ENCODE assay signal across 8 mouse cellular contexts in genomic region chr17:33916294-33916693, GRCm38 (mm10). TPM values are rescaled to one million over a fixed set of nuclear protein-coding genes. Genes with fewer than 3 reads are reported as not detected.
DNase-seq lines count a peak whose midpoint lies in the region; ATAC-seq and TF ChIP-seq lines count a peak whose summit lies in the region.

No protein-coding gene starts in this region.

- intact Hi-C loops in gastrocnemius, postnatal 36 days (cut with DNase I), result no loop called here

- under 1% methylated on average over 19 of the region's 20 CpGs for WGBS in forebrain, embryonic 15.5 days
- 2% methylated on average over 18 of the region's 20 CpGs for whole genome bisulfite sequencing in liver, embryonic 11.5 days
- under 1% methylated on average over 14 of the region's 20 CpGs for WGBS in stomach, embryonic 16.5 days

- H3K9me3 ChIP-seq in ES-Bruce4 (replicated peaks; ENCODE audit: control insufficient read depth, insufficient read depth, low read length, poor library complexity, severe bottlenecking), result no peaks in the 10 kb centered on the region
- no peaks in the 10 kb centered on the region for H3K9me3 ChIP-seq in forebrain, embryonic 15.5 days
- H3K9me3 ChIP-seq in liver, embryonic 11.5 days (ENCODE audit: control insufficient read depth, low read length), result 0 out of 2 replicates have a peak, but pooled peaks cover 2% of the 10 kb centered on the region
- H3K9me3 ChIP-seq in stomach, embryonic 16.5 days (replicated peaks; ENCODE audit: control insufficient read depth, low read length), result no peaks in the 10 kb centered on the region

- no peak for TF ChIP-seq CTCF in ES-Bruce4 (IDR thresholded peaks at IDR 0.05; ENCODE audit: low read depth, low read length)

- peak overlapping the region; percentile 85 for H3K4me3 ChIP-seq in ES-Bruce4 (ENCODE audit: low read depth, low read length)
- peak overlapping the region; percentile 59 for H3K4me3 ChIP-seq in forebrain, embryonic 15.5 days
- peak overlapping the region; percentile 66 for H3K4me3 ChIP-seq in liver, embryonic 11.5 days (ENCODE audit: low read depth, low read length)
- H3K4me3 ChIP-seq in stomach, embryonic 16.5 days (replicated peaks; ENCODE audit: low read length), result peak overlapping the region; percentile 64

- ATAC-seq in forebrain, embryonic 15.5 days (replicated peaks), result peak; percentile 36
- ATAC-seq in liver, embryonic 11.5 days (replicated peaks; ENCODE audit: low FRiP score), result 0 out of 2 replicates have a peak, but pooled peaks have one; percentile 3
- peak; percentile 9 for ATAC-seq in stomach, embryonic 16.5 days (ENCODE audit: insufficient read depth, low FRiP score)

- H3K36me3 ChIP-seq in ES-Bruce4 (ENCODE audit: control insufficient read depth, insufficient read depth, low read length, poor library complexity, severe bottlenecking), result peaks cover 22% of the 10 kb centered on the region
- H3K36me3 ChIP-seq in forebrain, embryonic 15.5 days, result peaks cover 36% of the 10 kb centered on the region
- H3K36me3 ChIP-seq in liver, embryonic 11.5 days (ENCODE audit: control insufficient read depth, insufficient read depth, low read length), result peaks cover 46% of the 10 kb centered on the region
- peaks cover 27% of the 10 kb centered on the region for H3K36me3 ChIP-seq in stomach, embryonic 16.5 days (ENCODE audit: control insufficient read depth, insufficient read depth, low read length)

- no peaks in the 10 kb centered on the region for H3K27me3 ChIP-seq in ES-Bruce4 (ENCODE audit: control insufficient read depth, insufficient read depth, low read length, poor library complexity, severe bottlenecking)
- H3K27me3 ChIP-seq in forebrain, embryonic 15.5 days, result no peaks in the 10 kb centered on the region
- no peaks in the 10 kb centered on the region for H3K27me3 ChIP-seq in liver, embryonic 11.5 days (replicated peaks; ENCODE audit: control insufficient read depth, insufficient read depth, low read length)
- H3K27me3 ChIP-seq in stomach, embryonic 16.5 days (ENCODE audit: control insufficient read depth, insufficient read depth, low read length), result no peaks in the 10 kb centered on the region

- peak overlapping the region; percentile 82 for H3K9ac ChIP-seq in ES-Bruce4 (ENCODE audit: low read depth, poor library complexity, severe bottlenecking)
- H3K9ac ChIP-seq in forebrain, embryonic 15.5 days (replicated peaks), result peak overlapping the region; percentile 51
- H3K9ac ChIP-seq in liver, embryonic 11.5 days (ENCODE audit: low read depth, low read length), result peak overlapping the region; percentile 60
- peak overlapping the region; percentile 76 for H3K9ac ChIP-seq in stomach, embryonic 16.5 days (ENCODE audit: low read length)

- no peak for TF ChIP-seq POLR2A in ES-Bruce4 (IDR thresholded peaks at IDR 0.05; ENCODE audit: insufficient read depth, low read length)

- DNase-seq in gastrocnemius, adult 18-20 months (ENCODE audit: low spot score), result peak; percentile 49
- no peak for DNase-seq in gastrocnemius, postnatal 36 days
- DNase-seq in liver, embryonic 11.5 days (ENCODE audit: low spot score), result no peak
- no peak for DNase-seq in layer of hippocampus, postnatal 14 days (ENCODE audit: low spot score in 2 of 2)
- DNase-seq in ovary, postnatal 14 days (ENCODE audit: low spot score), result no peak

- H3K4me2 ChIP-seq in forebrain, embryonic 15.5 days (replicated peaks), result peak overlapping the region; percentile 73
- H3K4me2 ChIP-seq in liver, embryonic 11.5 days, result peak overlapping the region; percentile 76
- H3K4me2 ChIP-seq in stomach, embryonic 16.5 days (ENCODE audit: low read depth, low read length), result peak overlapping the region; percentile 73

- H3K4me1 ChIP-seq in ES-Bruce4 (ENCODE audit: control insufficient read depth, insufficient read depth, low read length), result peaks cover 1% of the 10 kb centered on the region
- peaks cover 50% of the 10 kb centered on the region for H3K4me1 ChIP-seq in forebrain, embryonic 15.5 days
- H3K4me1 ChIP-seq in liver, embryonic 11.5 days (replicated peaks; ENCODE audit: control insufficient read depth, insufficient read depth, low read length), result peaks cover 32% of the 10 kb centered on the region
- H3K4me1 ChIP-seq in stomach, embryonic 16.5 days (ENCODE audit: control insufficient read depth, insufficient read depth, low read length), result peaks cover 23% of the 10 kb centered on the region

- no peak for TF ChIP-seq EP300 in ES-Bruce4 (IDR thresholded peaks at IDR 0.05; ENCODE audit: insufficient read depth, low read depth, low read length)

- H3K27ac ChIP-seq in ES-Bruce4 (ENCODE audit: insufficient read depth, low read length), result no peak overlapping the region
- peak overlapping the region; percentile 86 for H3K27ac ChIP-seq in forebrain, embryonic 15.5 days (replicated peaks)
- H3K27ac ChIP-seq in liver, embryonic 11.5 days (ENCODE audit: low read depth, low read length), result peak overlapping the region; percentile 78
- peak overlapping the region; percentile 83 for H3K27ac ChIP-seq in stomach, embryonic 16.5 days (ENCODE audit: low read length)

RNA-seq across cellular contexts. Expression of gene Zbtb22, which starts 0.6 kb away (rescaled TPM):
- total RNA-seq in gastrocnemius, adult 18-20 months (2021), result 10 to 100 TPM; 14.2 to 16.4 TPM
- total RNA-seq in gastrocnemius, postnatal 36 days (2021), result 10 to 100 TPM; 12.6 to 16.6 TPM
- polyA plus RNA-seq in ES-Bruce4 (2011; ENCODE audit: insufficient read depth, insufficient read length, low read depth, missing spikeins), result 14.8 and 20.7 TPM in 2 replicates
- polyA plus RNA-seq in forebrain, embryonic 15.5 days (2015; fragmentation: Nextera tagmentation; extraction: Ambion mirVana), result 18.7 and 19.5 TPM in 2 replicates
- polyA plus RNA-seq in liver, embryonic 11.5 days (2014; fragmentation: Nextera tagmentation; extraction: Ambion mirVana), result 12.4 and 13.0 TPM in 2 replicates
- 11.4 and 12.5 TPM in 2 replicates for polyA plus RNA-seq in stomach, embryonic 16.5 days (2015; fragmentation: Nextera tagmentation; extraction: Ambion mirVana)
- total RNA-seq in layer of hippocampus, postnatal 14 days (2021), result 10 to 100 TPM; 30.5 to 34.0 TPM

RNA-seq across cellular contexts. Expression of gene Tapbp, which starts 0.6 kb away (rescaled TPM):
- total RNA-seq in gastrocnemius, adult 18-20 months (2021), result 10 to 100 TPM; 30.2 to 31.7 TPM
- 10 to 100 TPM; 31.8 to 34.7 TPM for total RNA-seq in gastrocnemius, postnatal 36 days (2021)
- polyA plus RNA-seq in ES-Bruce4 (2011; ENCODE audit: insufficient read depth, insufficient read length, low read depth, missing spikeins), result 81.0 and 97.3 TPM in 2 replicates
- 18.2 and 18.4 TPM in 2 replicates for polyA plus RNA-seq in forebrain, embryonic 15.5 days (2015; fragmentation: Nextera tagmentation; extraction: Ambion mirVana)
- 28.1 and 29.1 TPM in 2 replicates for polyA plus RNA-seq in liver, embryonic 11.5 days (2014; fragmentation: Nextera tagmentation; extraction: Ambion mirVana)
- polyA plus RNA-seq in stomach, embryonic 16.5 days (2015; fragmentation: Nextera tagmentation; extraction: Ambion mirVana), result 58.4 and 68.7 TPM in 2 replicates
- 10 to 100 TPM; 27.4 to 34.4 TPM for total RNA-seq in layer of hippocampus, postnatal 14 days (2021)

RNA-seq across cellular contexts. Expression of gene Daxx, which starts 7.1 kb away (rescaled TPM):
- total RNA-seq in gastrocnemius, adult 18-20 months (2021), result 10 to 100 TPM; 12.0 to 13.7 TPM
- 10 to 100 TPM in 1 of 2 experiments, 1 to 10 TPM in 1; 9.3 to 11.3 TPM for total RNA-seq in gastrocnemius, postnatal 36 days (2021)
- polyA plus RNA-seq in ES-Bruce4 (2011; ENCODE audit: insufficient read depth, insufficient read length, low read depth, missing spikeins), result 40.2 and 42.3 TPM in 2 replicates
- polyA plus RNA-seq in forebrain, embryonic 15.5 days (2015; fragmentation: Nextera tagmentation; extraction: Ambion mirVana), result 61.5 and 63.5 TPM in 2 replicates
- 46.9 and 52.9 TPM in 2 replicates for polyA plus RNA-seq in liver, embryonic 11.5 days (2014; fragmentation: Nextera tagmentation; extraction: Ambion mirVana)
- 40.9 and 44.4 TPM in 2 replicates for polyA plus RNA-seq in stomach, embryonic 16.5 days (2015; fragmentation: Nextera tagmentation; extraction: Ambion mirVana)
- total RNA-seq in layer of hippocampus, postnatal 14 days (2021), result 10 to 100 TPM; 28.0 to 28.6 TPM

RNA-seq across cellular contexts. Expression of gene Platr17, which starts 11.4 kb away (rescaled TPM):
- not detected for total RNA-seq in gastrocnemius, adult 18-20 months (2021)
- total RNA-seq in gastrocnemius, postnatal 36 days (2021), result not detected
- 16.7 and 19.1 TPM in 2 replicates for polyA plus RNA-seq in ES-Bruce4 (2011; ENCODE audit: insufficient read depth, insufficient read length, low read depth, missing spikeins)
- polyA plus RNA-seq in forebrain, embryonic 15.5 days (2015; fragmentation: Nextera tagmentation; extraction: Ambion mirVana), result 0.32 and 0.80 TPM in 2 replicates
- polyA plus RNA-seq in liver, embryonic 11.5 days (2014; fragmentation: Nextera tagmentation; extraction: Ambion mirVana), result 1.8 and 2.2 TPM in 2 replicates
- 0.39 and 0.40 TPM in 2 replicates for polyA plus RNA-seq in stomach, embryonic 16.5 days (2015; fragmentation: Nextera tagmentation; extraction: Ambion mirVana)
- total RNA-seq in layer of hippocampus, postnatal 14 days (2021), result under 1 TPM in 1 of 2 experiments, not detected in 1; 0.50 TPM

RNA-seq across cellular contexts. Expression of gene Rgl2, which starts 13.0 kb away (rescaled TPM):
- 10 to 100 TPM; 26.4 to 31.9 TPM for total RNA-seq in gastrocnemius, adult 18-20 months (2021)
- total RNA-seq in gastrocnemius, postnatal 36 days (2021), result 10 to 100 TPM; 26.5 to 28.3 TPM
- polyA plus RNA-seq in ES-Bruce4 (2011; ENCODE audit: insufficient read depth, insufficient read length, low read depth, missing spikeins), result 34.7 and 37.5 TPM in 2 replicates
- 46.6 and 47.2 TPM in 2 replicates for polyA plus RNA-seq in forebrain, embryonic 15.5 days (2015; fragmentation: Nextera tagmentation; extraction: Ambion mirVana)
- 22.1 and 25.6 TPM in 2 replicates for polyA plus RNA-seq in liver, embryonic 11.5 days (2014; fragmentation: Nextera tagmentation; extraction: Ambion mirVana)
- polyA plus RNA-seq in stomach, embryonic 16.5 days (2015; fragmentation: Nextera tagmentation; extraction: Ambion mirVana), result 43.9 and 44.7 TPM in 2 replicates
- total RNA-seq in layer of hippocampus, postnatal 14 days (2021), result 10 to 100 TPM; 67.0 to 68.9 TPM
